Mouse (Mus musculus) spleen, adult 18-20 months (tissue): Measurements from ENCODE around the gene 4632433K11Rik.
A peak's percentile ranks its signal among the peaks of the same experiment; 100 is the strongest.
"Not testable (repeated sequence)": the region's sequence is repeated elsewhere in the genome, so short reads cannot be mapped to it uniquely, and the experiment has no call there.

ENCODE experiments used
- DNase-seq, 2 experiments: peaks; one replicate each; pipeline ENCODE4 v3.0.0; 2022; ENCODE audit warnings: mixed read lengths in 2 of 2

The 4632433K11Rik gene

GRCm38 (mm10) chr7:5057381-5057780 is 23.5 kb downstream of the 4632433K11Rik start:
- no peak for DNase-seq

- no peak for DNase-seq
Observed at GRCm38 (mm10) chr7:5057804-5058203, 23.9 kb downstream of the 4632433K11Rik start.

GRCm38 (mm10) chr7:5058631-5059030 is 24.7 kb downstream of the 4632433K11Rik start:
- DNase-seq: no peak

- no peak for DNase-seq
Observed at GRCm38 (mm10) chr7:5059421-5059820, 25.5 kb downstream of the 4632433K11Rik start.

- peak; percentile 58 to 75 for DNase-seq
Observed at GRCm38 (mm10) chr7:5060239-5060731, 26.4 kb downstream of the 4632433K11Rik start.

GRCm38 (mm10) chr7:5060944-5061773 is 27.2 kb downstream of the 4632433K11Rik start:
- DNase-seq: peak; percentile 96 to 97

- peak; percentile 92 to 93 for DNase-seq
Observed at GRCm38 (mm10) chr7:5061774-5062359, 27.9 kb downstream of the 4632433K11Rik start, which contains the start of gene U2af2. TSS of gene U2af2 (plus strand) at chr7:5062143.

GRCm38 (mm10) chr7:5062360-5063001 is 28.6 kb downstream of the 4632433K11Rik start:
- no peak for DNase-seq

- no peak for DNase-seq
Observed at GRCm38 (mm10) chr7:5064886-5065285, 31.0 kb downstream of the 4632433K11Rik start.

GRCm38 (mm10) chr7:5073586-5073985 is 39.7 kb downstream of the 4632433K11Rik start:
- no peak for DNase-seq

GRCm38 (mm10) chr7:5074984-5075383 is 41.1 kb downstream of the 4632433K11Rik start:
- DNase-seq: no peak

- DNase-seq: no peak
Observed at GRCm38 (mm10) chr7:5076931-5077330, 43.0 kb downstream of the 4632433K11Rik start.

- DNase-seq: not testable (repeated sequence)
Observed at GRCm38 (mm10) chr7:5079365-5080009, 45.6 kb downstream of the 4632433K11Rik start.

GRCm38 (mm10) chr7:5080010-5080751 is 46.3 kb downstream of the 4632433K11Rik start, which contains the start of gene Epn1:
TSS of gene Epn1 (plus strand) at chr7:5080235.
- peak; percentile 91 to 92 for DNase-seq

GRCm38 (mm10) chr7:5080815-5081214 is 46.9 kb downstream of the 4632433K11Rik start:
- no peak for DNase-seq

GRCm38 (mm10) chr7:5081241-5081640 is 47.3 kb downstream of the 4632433K11Rik start:
- no peak for DNase-seq

- DNase-seq: no peak
Observed at GRCm38 (mm10) chr7:5081939-5082338, 48.0 kb downstream of the 4632433K11Rik start.

GRCm38 (mm10) chr7:5083325-5084105 is 49.6 kb downstream of the 4632433K11Rik start:
- DNase-seq: peak; percentile 42 to 46
